Mouse (Mus musculus) hindbrain, embryonic 16.5 days (tissue): ENCODE results near the gene Nfia. TPM values are rescaled to one million over a fixed set of nuclear protein-coding genes. Genes with fewer than 3 reads are reported as not detected.

ENCODE experiments used
- ATAC-seq: fragments of 200-750 bp; cut with Nextera tagmentation; 2 replicates; pipeline ENCODE4 v1.8.0; 2017; ENCODE audit warnings: moderate TSS enrichment, moderate library complexity
- H3K27ac ChIP-seq: fragments of 300-500 bp; sonication (generic); 2 replicates; pipeline ENCODE4 v1.5.1; 2014; ENCODE audit warnings: low read depth, mild to moderate bottlenecking, control low read depth, low read length, moderate library complexity
- H3K27me3 ChIP-seq: fragments of 300-500 bp; sonication (generic); replicated peaks from 2 replicates; pipeline ENCODE4 v1.6.1; 2014; ENCODE audit warnings: low read length; ENCODE audit not compliant: control insufficient read depth, insufficient read depth
- H3K36me3 ChIP-seq: fragments of 300-500 bp; sonication (generic); 2 replicates; pipeline ENCODE4 v1.6.1; 2014; ENCODE audit warnings: mild to moderate bottlenecking, low read length, moderate library complexity, mixed read lengths; ENCODE audit not compliant: control insufficient read depth, insufficient read depth
- H3K4me1 ChIP-seq: fragments of 300-500 bp; sonication (generic); 2 replicates; pipeline ENCODE4 v1.6.1; 2014; ENCODE audit warnings: low read depth, low read length; ENCODE audit not compliant: control insufficient read depth, insufficient read depth
- H3K4me2 ChIP-seq: fragments of 300-500 bp; sonication (generic); 2 replicates; pipeline ENCODE4 v1.6.1; 2014; ENCODE audit warnings: mild to moderate bottlenecking, low read length, control low read depth, moderate library complexity
- H3K4me3 ChIP-seq: fragments of 300-500 bp; sonication (generic); 2 replicates; pipeline ENCODE4 v1.5.1; 2014; ENCODE audit warnings: mild to moderate bottlenecking, low read length, control low read depth, moderate library complexity
- H3K9ac ChIP-seq: fragments of 300-500 bp; sonication (generic); 2 replicates; pipeline ENCODE4 v1.6.1; 2014; ENCODE audit warnings: low read depth, mild to moderate bottlenecking, control low read depth, low read length, moderate library complexity
- H3K9me3 ChIP-seq: fragments of 300-500 bp; sonication (generic); 2 replicates; pipeline ENCODE4 v1.6.1; 2014; ENCODE audit warnings: mild to moderate bottlenecking, low read length, moderate library complexity; ENCODE audit not compliant: control insufficient read depth
- WGBS: fragments of 180-500 bp; shearing (Covaris S2); extraction: QIAGEN DNeasy Blood & Tissue Kit; methylation state at CpG from one replicate; pipeline ENCODE4 v1.1.7; 2014; 5-methylcytosine and 5-hydroxymethylcytosine counted together
- polyA plus RNA-seq: library from polyadenylated mRNA; unstranded; fragments of >200 nt; fragmentation: Nextera tagmentation; extraction: Ambion mirVana; gene quantifications from 2 replicates; pipeline ENCODE4 v1.2.1, GENCODE M21; 2015

The Nfia gene
- polyA plus RNA-seq, 1 experiment from 2014 or later = 38.4 TPM

DNA sequence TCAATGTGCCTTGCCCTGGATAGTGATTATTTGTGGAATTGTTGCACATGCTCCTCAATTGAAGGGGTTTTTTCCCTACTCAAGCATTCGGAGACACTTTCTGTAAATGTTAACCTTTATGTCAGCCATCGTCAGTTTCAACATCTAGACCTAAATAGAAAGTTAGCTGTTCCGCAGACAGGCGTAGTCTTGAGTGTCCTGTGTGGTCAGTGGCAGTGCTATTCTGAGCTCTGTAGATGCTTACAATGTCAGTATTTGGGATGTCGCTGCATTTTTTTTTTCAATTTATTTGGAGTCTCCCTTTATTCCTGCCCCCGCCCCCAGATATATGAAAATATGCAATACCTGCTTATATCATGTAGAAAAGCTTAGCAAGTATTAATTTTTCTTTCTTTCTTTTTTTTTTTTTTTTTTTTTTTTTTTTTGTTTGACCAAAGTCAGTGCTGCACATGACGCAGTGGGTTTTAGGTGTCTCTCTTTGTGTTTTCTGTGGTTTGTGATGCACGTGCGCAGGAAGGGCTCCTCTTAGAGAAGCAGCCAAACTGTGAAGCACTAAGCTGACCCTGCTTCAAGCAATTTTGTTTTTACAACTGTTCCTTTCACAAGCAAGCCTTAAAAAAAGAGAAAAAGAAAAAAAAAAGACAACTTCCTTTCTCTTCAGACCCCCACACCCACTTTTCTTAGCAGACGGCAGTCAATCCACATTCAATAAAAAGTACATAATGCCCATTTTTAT lies 340.9 kb downstream of the Nfia start:
- 80% methylated on average over 10 of the region's 10 CpGs for WGBS
- H3K4me2 ChIP-seq = no peak overlapping the region

DNA sequence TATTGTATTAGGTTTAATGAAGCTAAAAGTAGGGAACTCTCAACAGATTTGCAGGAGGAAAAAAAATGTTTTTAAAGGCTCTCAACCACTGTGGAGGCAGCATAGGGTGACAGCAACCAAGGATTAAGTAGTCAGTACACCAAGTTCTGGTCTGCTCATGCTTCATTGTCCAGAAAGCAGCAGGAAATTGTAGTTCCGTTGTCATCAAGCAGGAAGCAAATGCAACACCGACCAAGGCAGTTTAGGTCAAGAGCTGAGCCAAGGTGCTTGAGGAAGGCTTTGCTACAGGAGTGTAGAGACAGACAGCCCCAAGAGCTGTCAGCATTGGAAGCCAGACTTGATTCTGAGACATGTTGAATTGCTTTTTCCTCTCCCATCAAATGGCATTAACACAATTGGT lies 342.4 kb downstream of the Nfia start:
- Histone ChIP-seq H3K9ac (no peak overlapping the region), H3K27ac (no peak overlapping the region), H3K4me1 (no peaks in the 10 kb centered on the region), H3K27me3 (no peaks in the 10 kb centered on the region), H3K9me3 (no peaks in the 10 kb centered on the region), H3K36me3 (no peaks in the 10 kb centered on the region), H3K4me3 (no peak overlapping the region), H3K4me2 (no peak overlapping the region)
- no peak for ATAC-seq
- whole genome bisulfite sequencing = 74% methylated on average over 2 of the region's 2 CpGs

More for the DNA sequence above, 340.9 kb downstream of the Nfia start:
- Histone ChIP-seq H3K4me1 (peaks cover 3% of the 10 kb centered on the region; the same call in 1 of the 2 replicates), H3K27ac (no peak overlapping the region), H3K9me3 (no peaks in the 10 kb centered on the region), H3K27me3 (no peaks in the 10 kb centered on the region), H3K9ac (no peak overlapping the region), H3K4me3 (no peak overlapping the region), H3K36me3 (no peaks in the 10 kb centered on the region)
- no peak for ATAC-seq

DNA sequence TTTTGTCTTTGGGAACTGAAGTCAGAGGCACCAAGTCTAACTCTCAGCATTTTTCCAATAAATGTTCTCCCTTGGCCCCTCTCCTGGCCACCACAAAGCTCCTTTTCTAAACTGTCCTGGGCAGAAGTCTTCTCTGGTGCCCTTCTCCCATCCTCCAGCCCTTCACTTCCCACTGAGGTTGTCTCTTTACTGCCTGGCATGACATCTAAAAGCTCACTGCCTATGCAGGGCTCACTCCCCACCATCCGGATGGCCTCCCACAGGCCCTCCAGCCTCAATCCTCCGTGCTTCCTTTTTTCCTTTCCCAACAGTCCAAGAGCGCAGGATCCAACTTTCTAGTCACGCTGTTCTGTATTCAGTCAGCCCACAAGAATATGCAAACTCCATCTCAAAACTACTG lies 342.9 kb downstream of the Nfia start:
- 79% methylated on average over 4 of the region's 4 CpGs for WGBS
- Histone ChIP-seq H3K4me3 (no peak overlapping the region), H3K4me2 (no peak overlapping the region), H3K9ac (no peak overlapping the region), H3K9me3 (no peaks in the 10 kb centered on the region), H3K27ac (no peak overlapping the region), H3K36me3 (no peaks in the 10 kb centered on the region), H3K4me1 (no peaks in the 10 kb centered on the region), H3K27me3 (no peaks in the 10 kb centered on the region)
- no peak for ATAC-seq

DNA sequence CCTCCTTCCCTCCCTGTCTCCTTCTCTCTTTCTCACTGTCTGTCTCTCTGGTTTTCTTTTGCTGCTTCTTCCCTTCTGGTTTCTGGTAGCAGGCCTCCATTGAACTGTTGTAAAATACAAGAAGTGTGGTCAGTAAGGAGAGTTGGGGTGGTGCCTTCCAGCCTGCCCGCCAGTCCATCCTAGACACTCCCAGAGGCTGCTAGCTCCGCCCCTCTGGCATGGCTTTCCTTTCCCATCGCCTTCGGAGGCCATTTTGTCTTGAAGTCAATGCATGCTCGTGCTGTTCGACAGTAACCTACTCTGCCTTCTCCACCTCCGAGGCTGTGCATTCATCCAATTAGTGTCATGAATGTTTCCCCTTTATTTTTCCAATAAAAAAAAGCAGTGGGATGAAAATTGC lies 343.5 kb downstream of the Nfia start:
- Histone ChIP-seq H3K4me3 (no peak overlapping the region), H3K4me1 (no peaks in the 10 kb centered on the region), H3K9ac (no peak overlapping the region), H3K36me3 (no peaks in the 10 kb centered on the region), H3K4me2 (no peak overlapping the region), H3K9me3 (no peaks in the 10 kb centered on the region), H3K27ac (no peak overlapping the region), H3K27me3 (no peaks in the 10 kb centered on the region)
- no peak for ATAC-seq
- WGBS = 88% methylated on average over 7 of the region's 7 CpGs

DNA sequence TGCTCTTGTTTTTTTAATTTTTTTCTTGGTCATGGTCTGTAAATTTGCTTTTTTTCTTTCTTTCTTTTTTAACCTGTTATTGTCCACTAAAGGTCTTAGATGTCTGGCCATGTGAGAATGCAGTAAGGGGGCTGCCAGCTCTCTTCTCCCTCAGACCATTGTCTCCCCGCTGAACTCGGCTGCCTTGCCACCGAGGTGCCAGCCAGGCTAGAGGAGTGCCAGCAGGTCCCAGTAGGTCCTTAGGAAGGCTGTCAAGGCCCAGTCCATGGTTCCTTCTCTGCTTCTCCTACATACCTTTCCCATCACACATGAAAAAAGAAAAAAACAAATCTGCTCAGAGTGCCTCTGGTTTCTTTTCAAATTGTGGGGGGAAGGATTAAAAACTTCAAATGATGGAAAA lies 345.6 kb downstream of the Nfia start:
- H3K4me3 ChIP-seq = no peak overlapping the region
- 32% methylated on average over 3 of the region's 3 CpGs for WGBS
- no peaks in the 10 kb centered on the region for H3K27me3 ChIP-seq
- H3K27ac ChIP-seq = no peak overlapping the region
- H3K9ac ChIP-seq = no peak overlapping the region
- H3K4me2 ChIP-seq = no peak overlapping the region
- ATAC-seq = no peak
- H3K36me3 ChIP-seq = no peaks in the 10 kb centered on the region
- H3K9me3 ChIP-seq = no peaks in the 10 kb centered on the region
- H3K4me1 ChIP-seq = no peaks in the 10 kb centered on the region

DNA sequence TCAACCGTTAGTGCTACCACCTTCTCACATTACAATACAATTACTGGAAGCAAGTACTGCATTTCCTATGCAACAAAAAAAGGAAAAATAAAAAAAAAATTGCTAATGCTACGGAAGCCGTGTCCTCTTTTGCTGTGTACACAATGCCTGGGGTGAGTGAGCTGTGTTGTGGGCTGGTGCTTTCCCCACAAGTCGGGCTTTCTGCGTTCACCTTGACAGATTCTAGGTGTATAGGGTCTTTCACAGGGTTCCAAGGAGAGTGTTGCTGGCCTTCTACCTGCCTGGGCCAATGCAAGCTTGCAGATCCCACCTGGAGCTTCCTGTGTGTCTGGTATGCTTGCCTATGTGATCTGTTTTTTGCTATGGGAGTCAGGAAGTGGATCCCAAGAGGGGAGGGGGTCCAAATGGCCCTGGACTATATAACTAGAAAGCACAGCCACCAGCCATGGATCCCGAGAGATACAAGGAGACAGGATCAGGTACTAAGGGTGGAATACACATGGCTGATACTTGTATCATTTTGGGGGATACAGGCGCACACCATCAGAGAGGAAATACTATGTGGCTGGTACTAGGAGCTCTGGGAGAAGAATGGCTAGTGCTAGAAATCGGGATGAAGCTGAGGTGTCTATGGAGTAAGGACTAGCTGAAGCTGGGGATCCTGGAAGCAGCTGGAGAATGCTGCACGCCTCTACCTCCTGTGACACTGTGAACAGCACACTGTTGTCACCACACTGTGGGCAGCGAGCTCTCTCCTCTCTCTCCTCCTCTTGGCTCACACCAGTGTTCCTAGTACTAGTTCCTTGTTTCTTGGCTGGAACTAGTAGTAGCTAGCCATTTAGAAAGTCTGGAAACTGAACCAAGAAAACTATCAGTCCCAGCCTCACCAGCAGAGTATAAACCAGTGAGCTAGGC lies 346.5 kb downstream of the Nfia start:
- Histone ChIP-seq H3K9me3 (no peaks in the 10 kb centered on the region), H3K4me2 (no peak overlapping the region), H3K27ac (no peak overlapping the region), H3K4me1 (no peaks in the 10 kb centered on the region), H3K36me3 (no peaks in the 10 kb centered on the region), H3K9ac (no peak overlapping the region), H3K4me3 (no peak overlapping the region), H3K27me3 (no peaks in the 10 kb centered on the region)
- no peak for ATAC-seq
- WGBS = 79% methylated on average over 10 of the region's 10 CpGs

DNA sequence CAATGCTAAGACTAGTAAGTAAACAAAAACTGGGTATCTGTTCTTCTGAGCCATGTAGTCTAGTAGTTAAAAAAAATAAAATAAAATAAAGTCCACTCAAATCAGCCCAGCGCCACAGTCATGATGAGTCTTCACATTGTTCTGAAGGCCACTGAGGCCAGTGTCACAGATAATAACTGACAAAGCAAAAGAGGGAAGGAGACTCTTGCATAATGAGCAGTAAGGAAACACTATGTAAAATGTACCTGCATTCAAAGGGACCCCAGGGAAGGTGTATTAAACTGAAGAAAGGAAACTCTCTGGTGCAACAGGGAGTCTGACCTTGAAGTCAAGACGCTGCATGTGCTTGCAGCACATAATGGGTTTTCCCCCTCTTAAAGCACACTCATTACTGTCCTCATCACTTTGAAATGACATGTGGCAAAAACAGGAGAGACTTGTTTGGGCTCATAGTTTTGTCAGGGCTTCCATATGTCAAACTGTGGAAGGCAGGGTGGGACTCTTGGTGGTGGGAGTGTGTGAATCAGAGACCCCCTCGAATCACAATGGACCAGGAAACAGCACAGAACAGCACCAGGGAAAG lies 347.5 kb downstream of the Nfia start:
- H3K4me1 ChIP-seq = no peaks in the 10 kb centered on the region
- H3K4me3 ChIP-seq = no peak overlapping the region
- H3K27ac ChIP-seq = no peak overlapping the region
- H3K36me3 ChIP-seq = no peaks in the 10 kb centered on the region
- no peaks in the 10 kb centered on the region for H3K27me3 ChIP-seq
- 77% methylated on average over 3 of the region's 3 CpGs for WGBS
- H3K9ac ChIP-seq = no peak overlapping the region
- no peaks in the 10 kb centered on the region for H3K9me3 ChIP-seq
- no peak overlapping the region for H3K4me2 ChIP-seq
- ATAC-seq = no peak

DNA sequence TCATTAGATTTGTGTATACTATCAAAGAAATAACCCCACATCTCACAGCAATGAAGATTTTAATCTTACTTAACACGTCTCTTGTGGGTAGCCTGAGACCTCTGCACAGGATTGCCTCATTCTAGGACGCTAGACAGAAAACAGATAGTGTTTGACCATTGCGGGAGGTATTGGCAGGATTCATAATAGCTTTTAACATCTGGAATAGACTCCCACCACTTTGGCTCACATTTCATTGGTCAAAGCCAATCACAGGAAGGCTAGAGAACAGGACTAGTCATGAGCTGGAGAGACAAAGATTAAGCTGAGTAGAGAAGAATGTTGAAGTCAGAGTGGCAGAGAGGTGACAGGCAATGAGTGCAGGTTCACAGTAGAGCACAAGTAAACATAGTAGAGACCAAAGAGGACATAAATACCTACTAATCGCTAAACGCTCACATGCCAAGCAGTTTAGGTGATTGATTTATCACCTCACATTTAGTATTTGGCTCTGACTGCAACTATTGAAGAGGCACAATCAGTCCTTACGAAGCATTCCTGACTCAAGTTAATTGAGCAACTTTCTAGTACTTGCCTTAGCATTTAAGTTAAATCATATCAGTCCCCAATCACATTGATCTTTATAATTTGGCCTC lies 348.3 kb downstream of the Nfia start:
- Histone ChIP-seq H3K27me3 (no peaks in the 10 kb centered on the region), H3K4me2 (no peak overlapping the region), H3K9me3 (no peaks in the 10 kb centered on the region), H3K4me1 (no peaks in the 10 kb centered on the region), H3K9ac (no peak overlapping the region), H3K27ac (no peak overlapping the region), H3K4me3 (no peak overlapping the region), H3K36me3 (no peaks in the 10 kb centered on the region)
- ATAC-seq = no peak
- 90% methylated on average over 6 of the region's 6 CpGs for WGBS
